Comparison of ENCODE assay signal across 20 mouse cellular contexts in genomic region chr8:18310927-18311326, GRCm38 (mm10).
DNase-seq lines count a peak whose midpoint lies in the region; ATAC-seq lines count a peak whose summit lies in the region.
"Had no signal": no experiment of that assay in that cellular context is flagged by ENCODE, and none has a peak within 500 bp of the region (broad histone marks: within the 10 kb centered on the region; RNA-seq: fewer than 3 reads in every experiment).

No protein-coding gene starts in this region.

- no peaks in the 10 kb centered on the region for H3K36me3 ChIP-seq in midbrain, embryonic 11.5 days (ENCODE audit: control insufficient read depth, insufficient read depth, low read length)
- no peaks in the 10 kb centered on the region for H3K36me3 ChIP-seq in midbrain, embryonic 15.5 days (replicated peaks)
- H3K36me3 ChIP-seq in hindbrain, embryonic 12.5 days = no peaks in the 10 kb centered on the region
- H3K36me3 ChIP-seq in neural tube, embryonic 12.5 days = no peaks in the 10 kb centered on the region
- H3K36me3 ChIP-seq: embryonic facial prominence, embryonic 15.5 days; kidney, embryonic 15.5 days; limb, embryonic 10.5 days had no signal

- WGBS in midbrain, embryonic 11.5 days = 74% methylated on average over 1 of the region's 1 CpGs
- WGBS in midbrain, embryonic 15.5 days = 47% methylated on average over 1 of the region's 1 CpGs
- WGBS in hindbrain, embryonic 12.5 days = 58% methylated on average over 1 of the region's 1 CpGs
- 42% methylated on average over 1 of the region's 1 CpGs for WGBS in neural tube, embryonic 12.5 days

- H3K9ac ChIP-seq in midbrain, embryonic 11.5 days (ENCODE audit: low read length) = no peak overlapping the region
- no peak overlapping the region for H3K9ac ChIP-seq in midbrain, embryonic 15.5 days
- H3K9ac ChIP-seq in hindbrain, embryonic 12.5 days = no peak overlapping the region
- H3K9ac ChIP-seq in neural tube, embryonic 12.5 days = no peak overlapping the region
- H3K9ac ChIP-seq: embryonic facial prominence, embryonic 15.5 days; kidney, embryonic 15.5 days; liver, postnatal 0 days had no signal

- no peak overlapping the region for H3K4me3 ChIP-seq in midbrain, embryonic 11.5 days (ENCODE audit: low read depth, low read length)
- no peak overlapping the region for H3K4me3 ChIP-seq in midbrain, embryonic 15.5 days
- H3K4me3 ChIP-seq in hindbrain, embryonic 12.5 days = no peak overlapping the region
- H3K4me3 ChIP-seq in neural tube, embryonic 12.5 days = no peak overlapping the region
- H3K4me3 ChIP-seq: embryonic facial prominence, embryonic 15.5 days; kidney, embryonic 15.5 days; limb, embryonic 10.5 days had no signal

- H3K9me3 ChIP-seq in midbrain, embryonic 11.5 days (ENCODE audit: control insufficient read depth, low read length) = no peaks in the 10 kb centered on the region
- H3K9me3 ChIP-seq in midbrain, embryonic 15.5 days = no peaks in the 10 kb centered on the region
- no peaks in the 10 kb centered on the region for H3K9me3 ChIP-seq in hindbrain, embryonic 12.5 days (replicated peaks)
- H3K9me3 ChIP-seq in neural tube, embryonic 12.5 days = no peaks in the 10 kb centered on the region
- H3K9me3 ChIP-seq: embryonic facial prominence, embryonic 15.5 days; kidney, embryonic 15.5 days; limb, embryonic 10.5 days had no signal

- no peaks in the 10 kb centered on the region for H3K27me3 ChIP-seq in midbrain, embryonic 11.5 days (ENCODE audit: control insufficient read depth, insufficient read depth, low read length)
- H3K27me3 ChIP-seq in midbrain, embryonic 15.5 days (replicated peaks) = no peaks in the 10 kb centered on the region
- no peaks in the 10 kb centered on the region for H3K27me3 ChIP-seq in hindbrain, embryonic 12.5 days
- H3K27me3 ChIP-seq in neural tube, embryonic 12.5 days (replicated peaks) = no peaks in the 10 kb centered on the region
- H3K27me3 ChIP-seq: embryonic facial prominence, embryonic 15.5 days; kidney, embryonic 15.5 days had no signal

- no peaks in the 10 kb centered on the region for H3K4me1 ChIP-seq in midbrain, embryonic 11.5 days (ENCODE audit: control insufficient read depth, insufficient read depth, low read length)
- no peaks in the 10 kb centered on the region for H3K4me1 ChIP-seq in midbrain, embryonic 15.5 days
- H3K4me1 ChIP-seq in hindbrain, embryonic 12.5 days = no peaks in the 10 kb centered on the region
- H3K4me1 ChIP-seq in neural tube, embryonic 12.5 days = no peaks in the 10 kb centered on the region
- H3K4me1 ChIP-seq: embryonic facial prominence, embryonic 15.5 days; kidney, embryonic 15.5 days; limb, embryonic 10.5 days had no signal

- ATAC-seq in midbrain, embryonic 11.5 days (ENCODE audit: low FRiP score) = peak; percentile 62; the same call in 1 of the 2 replicates
- no peak; the same call in 1 of the 2 replicates for ATAC-seq in midbrain, embryonic 15.5 days (replicated peaks)
- peak; percentile 87 for ATAC-seq in hindbrain, embryonic 12.5 days (ENCODE audit: low FRiP score)
- ATAC-seq in neural tube, embryonic 12.5 days (ENCODE audit: low FRiP score, low read depth) = peak; percentile 93
- ATAC-seq in erythroblast, adult 5-6 weeks (replicated peaks; ENCODE audit: low FRiP score, poor library complexity, severe bottlenecking) = no peak
- ATAC-seq: intestine, postnatal 0 days; liver, postnatal 0 days had no signal

- H3K4me2 ChIP-seq in midbrain, embryonic 11.5 days = no peak overlapping the region
- H3K4me2 ChIP-seq in midbrain, embryonic 15.5 days = no peak overlapping the region
- H3K4me2 ChIP-seq in hindbrain, embryonic 12.5 days (replicated peaks) = no peak overlapping the region
- H3K4me2 ChIP-seq in neural tube, embryonic 12.5 days (replicated peaks) = no peak overlapping the region
- H3K4me2 ChIP-seq: embryonic facial prominence, embryonic 15.5 days; kidney, embryonic 15.5 days had no signal

- H3K27ac ChIP-seq in midbrain, embryonic 11.5 days (ENCODE audit: low read depth, low read length) = no peak overlapping the region
- no peak overlapping the region for H3K27ac ChIP-seq in midbrain, embryonic 15.5 days
- H3K27ac ChIP-seq in hindbrain, embryonic 12.5 days = no peak overlapping the region
- no peak overlapping the region for H3K27ac ChIP-seq in neural tube, embryonic 12.5 days
- H3K27ac ChIP-seq: embryonic facial prominence, embryonic 15.5 days; kidney, embryonic 15.5 days; limb, embryonic 10.5 days had no signal

- DNase-seq in embryo, embryonic 10.5 days (ENCODE audit: low spot score) = peak; percentile 5
- no peak for DNase-seq in embryo, embryonic 11 days
- no peak for DNase-seq in midbrain, embryonic 11.5 days (ENCODE audit: low spot score, missing footprints)
- DNase-seq in ovary, postnatal 14 days (ENCODE audit: low spot score) = no peak
- DNase-seq: adrenal gland, adult 8-10 months; cerebellum, adult 11 months; cerebellum, postnatal 14 days; liver, postnatal 0 days; lung, postnatal 14 days; right cerebral cortex, postnatal 14 days; spleen, adult 18-20 months; thymus, postnatal 4 days had no signal

Comparison
In these comparisons a context has a peak if more than half of its experiments do, and no peak if none do; other contexts are left out.
1. ATAC-seq: peak in midbrain, embryonic 11.5 days (single experiment), hindbrain, embryonic 12.5 days (single experiment) and neural tube, embryonic 12.5 days (single experiment); none in midbrain, embryonic 15.5 days (single experiment) and erythroblast, adult 5-6 weeks (single experiment).